Mouse (Mus musculus) induced T-regulatory cell, adult 2 months (primary cell): ENCODE data around the gene Htr2b.
A peak's percentile ranks its signal among the peaks of the same experiment; 100 is the strongest.

ENCODE experiments used
- DNase-seq: peaks from one replicate; pipeline ENCODE4 v3.0.0-alpha.2; 2012; ENCODE audit warnings: low read depth

The Htr2b gene

GRCm38 (mm10) chr1:86094413-86094812, 17.4 kb downstream of the Htr2b start:
- no peak for DNase-seq

- no peak for DNase-seq
These were observed 35.2 kb downstream of the Htr2b start for GRCm38 (mm10) chr1:86076565-86076964.

GRCm38 (mm10) chr1:86064271-86064991, 47.3 kb downstream of the Htr2b start, which contains the start of gene Psmd1:
TSS of gene Psmd1 (plus strand) at chr1:86064387.
- peak; percentile 99 for DNase-seq

- peak; percentile 37 for DNase-seq
These were observed 49.2 kb downstream of the Htr2b start for GRCm38 (mm10) chr1:86062523-86062922.

- peak; percentile 95 for DNase-seq
These were observed 52.7 kb downstream of the Htr2b start for GRCm38 (mm10) chr1:86058856-86059769.

GRCm38 (mm10) chr1:86056284-86056683, 55.5 kb downstream of the Htr2b start:
- DNase-seq = no peak

- DNase-seq = no peak
These were observed 56.8 kb downstream of the Htr2b start for GRCm38 (mm10) chr1:86054943-86055342.

GRCm38 (mm10) chr1:86053198-86053921, 58.4 kb downstream of the Htr2b start:
- DNase-seq = no peak
